Mouse (Mus musculus): ENCODE measurements around the gene Dcaf10.
A peak's percentile ranks its signal among the peaks of the same experiment; 100 is the strongest.
"Not testable (repeated sequence)": the region's sequence is repeated elsewhere in the genome, so short reads cannot be mapped to it uniquely, and the experiment has no call there.

Dcaf10 gene

GRCm38 (mm10) chr4:45396211-45396610 is 54.3 kb downstream of the Dcaf10 start:
- not testable (repeated sequence) for DNase-seq

GRCm38 (mm10) chr4:45398315-45398714 is 56.4 kb downstream of the Dcaf10 start:
- not testable (repeated sequence) for DNase-seq

- no peak for DNase-seq
These were observed 57.7 kb downstream of the Dcaf10 start for GRCm38 (mm10) chr4:45399421-45400210.

- DNase-seq: no peak
These were observed 60.4 kb downstream of the Dcaf10 start for GRCm38 (mm10) chr4:45402281-45402680.

GRCm38 (mm10) chr4:45402878-45403498 is 61.1 kb downstream of the Dcaf10 start:
- no peak for DNase-seq

GRCm38 (mm10) chr4:45403499-45403878 is 61.6 kb downstream of the Dcaf10 start:
- DNase-seq: no peak

- no peak for DNase-seq
These were observed 62.2 kb downstream of the Dcaf10 start for GRCm38 (mm10) chr4:45404086-45404485.

- DNase-seq: no peak
These were observed 63.4 kb downstream of the Dcaf10 start for GRCm38 (mm10) chr4:45405315-45405714.

GRCm38 (mm10) chr4:45406397-45406796 is 64.5 kb downstream of the Dcaf10 start:
- DNase-seq: no peak

GRCm38 (mm10) chr4:45407001-45407702 is 65.3 kb downstream of the Dcaf10 start:
- no peak for DNase-seq

- no peak for DNase-seq
These were observed 65.9 kb downstream of the Dcaf10 start for GRCm38 (mm10) chr4:45407703-45408334.

GRCm38 (mm10) chr4:45408427-45409132 is 66.7 kb downstream of the Dcaf10 start, which contains the start of gene Slc25a51:
Gene Slc25a51 (minus strand): TSS chr4:45408766.
- peak; percentile 87 for DNase-seq

- peak; percentile 85 for DNase-seq
These were observed 67.4 kb downstream of the Dcaf10 start for GRCm38 (mm10) chr4:45409270-45409669.

GRCm38 (mm10) chr4:45411181-45411790 is 69.4 kb downstream of the Dcaf10 start:
- DNase-seq: no peak

GRCm38 (mm10) chr4:45412433-45413192 is 70.7 kb downstream of the Dcaf10 start:
- DNase-seq: no peak

GRCm38 (mm10) chr4:45413674-45414338 is 71.9 kb downstream of the Dcaf10 start:
- no peak for DNase-seq

- DNase-seq: no peak
These were observed 74.4 kb downstream of the Dcaf10 start for GRCm38 (mm10) chr4:45416314-45416713.

- peak; percentile 72 for DNase-seq
These were observed 76.5 kb downstream of the Dcaf10 start for GRCm38 (mm10) chr4:45418229-45418950.

GRCm38 (mm10) chr4:45419051-45419450 is 77.2 kb downstream of the Dcaf10 start:
- no peak for DNase-seq

- DNase-seq: no peak
These were observed 78.8 kb downstream of the Dcaf10 start for GRCm38 (mm10) chr4:45420733-45421132.
